Mouse (Mus musculus): ENCODE results near the gene Cyp3a44.
"Not testable (repeated sequence)": the region's sequence is repeated elsewhere in the genome, so short reads cannot be mapped to it uniquely, and the experiment has no call there.

Gene Cyp3a44

GRCm38 (mm10) chr5:145805796-145806195, at the start of gene Cyp3a44:
TSS of gene Cyp3a44 (minus strand) at chr5:145805874.
- DNase-seq = not testable (repeated sequence)

- not testable (repeated sequence) for DNase-seq
These were observed 5.4 kb downstream of the Cyp3a44 start for GRCm38 (mm10) chr5:145800229-145800628.

GRCm38 (mm10) chr5:145793232-145793631, 12.4 kb downstream of the Cyp3a44 start:
- not testable (repeated sequence) for DNase-seq

GRCm38 (mm10) chr5:145737512-145737911, 68.2 kb downstream of the Cyp3a44 start:
- DNase-seq = not testable (repeated sequence)

Data from lung, postnatal 14 days (tissue).